Mouse (Mus musculus) G1E (cell line): ENCODE results near the gene Srsf5. TPM values are rescaled to one million over a fixed set of nuclear protein-coding genes. Genes with fewer than 3 reads are reported as not detected.
"Not testable (repeated sequence)": the region's sequence is repeated elsewhere in the genome, so short reads cannot be mapped to it uniquely, and the experiment has no call there.

Source experiments
- ATAC-seq: 2 replicates; pipeline ENCODE4 v1.8.0; 2016; ENCODE audit warnings: mild to moderate bottlenecking; ENCODE audit not compliant: insufficient number of reproducible peaks, poor library complexity, low FRiP score, severe bottlenecking; ENCODE audit errors: extremely low read depth
- DNase-seq: peaks from one replicate; pipeline ENCODE4 v3.0.0; 2012; ENCODE audit warnings: low spot score
- H3K27me3 ChIP-seq: 2 replicates; pipeline ENCODE4 v1.6.1; 2012; ENCODE audit warnings: mild to moderate bottlenecking, low read length, inconsistent platforms; ENCODE audit not compliant: insufficient read depth
- H3K36me3 ChIP-seq: replicated peaks from 2 replicates; pipeline ENCODE3; 2012; ENCODE audit warnings: mild to moderate bottlenecking, inconsistent platforms
- H3K4me1 ChIP-seq: 2 replicates; pipeline ENCODE4 v1.6.1; 2012; ENCODE audit warnings: low read depth, low read length, inconsistent platforms, mixed read lengths; ENCODE audit not compliant: insufficient read depth
- H3K4me3 ChIP-seq: 2 replicates; pipeline ENCODE4 v1.5.1; 2012; ENCODE audit warnings: low read depth, mild to moderate bottlenecking, inconsistent platforms, low read length, moderate library complexity, mixed read lengths
- H3K9me3 ChIP-seq: replicated peaks from 2 replicates; pipeline ENCODE4 v1.6.1; 2012; ENCODE audit warnings: inconsistent platforms
- CTCF ChIP-seq: IDR thresholded peaks from 2 replicates; pipeline ENCODE4 v1.5.1; 2012; ENCODE audit warnings: low read depth, low read length, inconsistent platforms, mixed read lengths
- GATA1 ChIP-seq: IDR thresholded peaks from 2 replicates; pipeline ENCODE4 v1.6.1; 2012; ENCODE audit warnings: borderline replicate concordance, low read length, inconsistent platforms, mixed read lengths
- GATA2 ChIP-seq: IDR thresholded peaks from 2 replicates; pipeline ENCODE4 v1.6.1; 2012; ENCODE audit warnings: low read depth, low read length, inconsistent platforms, borderline replicate concordance
- POLR2AphosphoS5 ChIP-seq: IDR thresholded peaks from 2 replicates; pipeline ENCODE4 v1.6.1; 2012; ENCODE audit warnings: low read depth, low read length, inconsistent platforms; ENCODE audit not compliant: insufficient replicate concordance
- TAL1 ChIP-seq: conservative IDR thresholded peaks from 2 replicates; pipeline ENCODE4 v1.6.1; 2012; ENCODE audit warnings: low read depth, low read length, inconsistent platforms, mixed read lengths
- polyA plus RNA-seq: library from polyadenylated mRNA; stranded (reverse); fragments of >175 nt; gene quantifications from 2 replicates; pipeline ENCODE4 v1.2.3, GENCODE M21; 2012
- total RNA-seq, 2 experiments: library from RNA; stranded (forward) in 1 of 2; stranded (reverse) in 1 of 2; fragments of 200-1000 nt in 1 of 2; fragments of >200 nt in 1 of 2; fragmentation: Nextera tagmentation in 1 of 2; gene quantifications; 2 replicates each; pipeline ENCODE4 v1.2.3; 2014 to 2017

The Srsf5 gene
- total and polyA plus RNA-seq, 3 experiments = 297 to 1,080 (median 656) TPM

GRCm38 (mm10) chr12:80941886-80942285, 3.4 kb upstream of the Srsf5 start:
- peaks cover 35% of the 10 kb centered on the region for H3K4me1 ChIP-seq
- DNase-seq (no peak), ATAC-seq (no peak)
- H3K36me3 ChIP-seq = peaks cover 20% of the 10 kb centered on the region
- no peaks in the 10 kb centered on the region for H3K27me3 ChIP-seq
- no peaks in the 10 kb centered on the region for H3K9me3 ChIP-seq
- H3K4me3 ChIP-seq = no peak overlapping the region
- no peak for TF ChIP-seq TAL1
- no peak for TF ChIP-seq GATA1
- TF ChIP-seq POLR2AphosphoS5 = no peak
- TF ChIP-seq GATA2 = no peak
- TF ChIP-seq CTCF = no peak

DNA sequence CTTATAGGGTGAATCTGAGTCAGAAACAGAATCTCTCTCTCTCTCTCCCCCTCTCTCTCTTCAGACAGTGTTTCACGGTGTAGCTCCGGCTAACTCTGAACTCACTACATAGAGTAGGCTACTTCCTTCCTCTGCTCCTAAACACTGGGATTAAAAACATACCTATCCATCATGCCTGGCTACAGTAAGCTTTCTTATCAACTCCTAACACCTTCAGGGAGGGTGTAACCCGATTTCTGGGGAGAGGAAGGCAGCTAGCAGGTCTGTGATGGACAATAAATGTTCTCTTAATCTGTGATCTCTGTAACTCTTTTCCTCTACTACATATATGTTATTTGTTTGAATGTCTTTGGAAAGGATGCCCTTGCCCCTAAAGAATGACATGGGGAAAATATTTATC, 1.9 kb upstream of the Srsf5 start:
- TF ChIP-seq TAL1 (peak; percentile 61), GATA1 (no peak)
- DNase-seq (no peak), ATAC-seq (no peak)
- H3K4me3 ChIP-seq = no peak overlapping the region
- H3K27me3 ChIP-seq = no peaks in the 10 kb centered on the region
- H3K9me3 ChIP-seq = no peaks in the 10 kb centered on the region
- H3K4me1 ChIP-seq = peaks cover 41% of the 10 kb centered on the region
- H3K36me3 ChIP-seq = peaks cover 34% of the 10 kb centered on the region

DNA sequence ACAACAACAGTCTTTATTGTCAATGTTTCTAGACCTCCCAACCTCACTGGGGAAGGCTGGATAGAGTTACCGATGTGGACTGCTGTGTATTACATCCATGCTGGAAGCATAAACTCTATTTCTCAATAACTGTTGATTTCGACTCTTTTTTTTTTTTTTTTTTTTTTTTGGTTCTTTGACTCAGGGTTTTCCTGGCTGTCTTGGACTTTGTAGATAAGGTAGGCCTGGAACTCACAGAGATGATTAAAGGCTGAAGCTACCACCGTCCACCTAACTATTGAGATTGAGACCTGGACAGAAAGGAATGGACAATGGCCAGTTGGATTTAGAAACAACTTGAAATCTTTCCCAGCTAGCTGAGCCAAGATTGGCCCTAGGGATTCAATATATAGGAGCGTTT, 1.1 kb upstream of the Srsf5 start:
- H3K36me3 ChIP-seq = peaks cover 41% of the 10 kb centered on the region
- H3K9me3 ChIP-seq = no peaks in the 10 kb centered on the region
- TF ChIP-seq TAL1 (no peak), CTCF (no peak), GATA2 (no peak), POLR2AphosphoS5 (no peak), GATA1 (no peak)
- DNase-seq (no peak), ATAC-seq (no peak)
- H3K4me3 ChIP-seq = peak overlapping the region; percentile 91; the same call in 1 of the 2 replicates
- H3K4me1 ChIP-seq = peaks cover 41% of the 10 kb centered on the region
- H3K27me3 ChIP-seq = no peaks in the 10 kb centered on the region

GRCm38 (mm10) chr12:80944963-80945333, 356 bp upstream of the Srsf5 start:
- not testable (repeated sequence) for DNase-seq, H3K27me3 ChIP-seq, H3K9me3 ChIP-seq
- Histone ChIP-seq H3K36me3 (peaks cover 45% of the 10 kb centered on the region), H3K4me1 (peaks cover 41% of the 10 kb centered on the region), H3K4me3 (peak overlapping the region; percentile 91)
- ATAC-seq = 0 out of 2 replicates have a peak, but pooled peaks have one; percentile 3

GRCm38 (mm10) chr12:80945996-80946355, 672 bp downstream of the Srsf5 start:
- DNase-seq (peak; percentile 99), ATAC-seq (peak; percentile 69)
- Histone ChIP-seq H3K4me3 (peak overlapping the region; percentile 91), H3K9me3 (no peaks in the 10 kb centered on the region), H3K36me3 (peaks cover 51% of the 10 kb centered on the region), H3K27me3 (no peaks in the 10 kb centered on the region), H3K4me1 (peaks cover 46% of the 10 kb centered on the region)
- no peak for TF ChIP-seq CTCF
- TF ChIP-seq GATA2 = no peak
- TF ChIP-seq POLR2AphosphoS5 = no peak; the same call in 1 of the 2 replicates
- TF ChIP-seq TAL1 = no peak

GRCm38 (mm10) chr12:80948202-80948601, 2.9 kb downstream of the Srsf5 start:
- no peak for ATAC-seq
- Histone ChIP-seq H3K27me3 (no peaks in the 10 kb centered on the region), H3K9me3 (no peaks in the 10 kb centered on the region), H3K36me3 (peaks cover 62% of the 10 kb centered on the region), H3K4me3 (peak overlapping the region; percentile 57; the same call in 1 of the 2 replicates), H3K4me1 (peaks cover 56% of the 10 kb centered on the region)
- no peak for TF ChIP-seq POLR2AphosphoS5
- TF ChIP-seq TAL1 = no peak
- no peak for TF ChIP-seq GATA2
- TF ChIP-seq CTCF = no peak
- no peak for TF ChIP-seq GATA1
- no peak for DNase-seq

DNA sequence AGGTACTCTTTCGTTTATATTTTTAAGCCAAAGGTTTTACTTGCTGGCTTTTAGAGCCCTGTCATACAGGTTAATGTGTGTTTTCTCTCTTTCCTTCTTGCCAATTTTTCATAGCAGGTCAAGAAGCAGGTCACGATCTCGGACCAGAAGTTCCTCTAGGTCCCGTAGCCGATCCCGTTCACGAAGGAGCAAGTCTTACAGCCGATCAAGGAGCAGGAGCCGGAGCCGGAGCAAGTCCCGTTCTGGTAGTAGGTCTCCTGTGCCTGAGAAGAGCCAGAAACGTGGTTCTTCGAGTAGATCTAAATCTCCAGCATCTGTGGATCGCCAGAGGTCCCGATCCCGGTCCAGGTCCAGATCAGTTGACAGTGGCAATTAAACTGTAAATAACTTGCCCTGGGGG, 4.3 kb downstream of the Srsf5 start:
- DNase-seq, ATAC-seq, H3K9me3 ChIP-seq, H3K27me3 ChIP-seq: not testable (repeated sequence)
- Histone ChIP-seq H3K4me1 (peaks cover 53% of the 10 kb centered on the region), H3K4me3 (peak overlapping the region; percentile 18; the same call in 1 of the 2 replicates), H3K36me3 (peaks cover 76% of the 10 kb centered on the region)
